Mouse (Mus musculus) bone marrow macrophage, adult 2 months (primary cell): Measurements from ENCODE around the gene Slc16a1. TPM values are rescaled to one million over a fixed set of nuclear protein-coding genes. Genes with fewer than 3 reads are reported as not detected.

Experiments used
- H3K27ac ChIP-seq: 2 replicates; pipeline ENCODE4 v1.5.1; 2012; ENCODE audit warnings: low read depth, low read length; ENCODE audit not compliant: insufficient read depth
- H3K4me1 ChIP-seq: 2 replicates; pipeline ENCODE4 v1.6.1; 2012; ENCODE audit warnings: low read length; ENCODE audit not compliant: control insufficient read depth, insufficient read depth
- H3K4me3 ChIP-seq: 2 replicates; pipeline ENCODE4 v1.5.1; 2012; ENCODE audit warnings: mild to moderate bottlenecking, low read length, moderate library complexity; ENCODE audit not compliant: insufficient read depth
- CTCF ChIP-seq: IDR thresholded peaks from 2 replicates; pipeline ENCODE4 v1.5.1; 2012; ENCODE audit warnings: low read depth, mild to moderate bottlenecking, low read length, moderate library complexity
- POLR2A ChIP-seq: IDR thresholded peaks from 2 replicates; pipeline ENCODE4 v1.6.1; 2012; ENCODE audit warnings: mild to moderate bottlenecking, low read depth, low read length, borderline replicate concordance
- polyA plus RNA-seq: library from polyadenylated mRNA; stranded (reverse); fragments of >200 nt; gene quantifications from 2 replicates; pipeline ENCODE4 v1.2.4, GENCODE M21; 2012; ENCODE audit not compliant: missing spikeins, insufficient read depth, insufficient read length

Slc16a1 gene
- polyA plus RNA-seq, 1 experiment = 2.9 TPM

- H3K27ac ChIP-seq = peak overlapping the region; percentile 5; the same call in 1 of the 2 replicates
- H3K4me3 ChIP-seq = peak overlapping the region; percentile 90
- no peak for TF ChIP-seq CTCF
- no peak for TF ChIP-seq POLR2A
- H3K4me1 ChIP-seq = peaks cover 17% of the 10 kb centered on the region
Measured at GRCm38 (mm10) chr3:104638932-104639748, 672 bp downstream of the Slc16a1 start.

DNA sequence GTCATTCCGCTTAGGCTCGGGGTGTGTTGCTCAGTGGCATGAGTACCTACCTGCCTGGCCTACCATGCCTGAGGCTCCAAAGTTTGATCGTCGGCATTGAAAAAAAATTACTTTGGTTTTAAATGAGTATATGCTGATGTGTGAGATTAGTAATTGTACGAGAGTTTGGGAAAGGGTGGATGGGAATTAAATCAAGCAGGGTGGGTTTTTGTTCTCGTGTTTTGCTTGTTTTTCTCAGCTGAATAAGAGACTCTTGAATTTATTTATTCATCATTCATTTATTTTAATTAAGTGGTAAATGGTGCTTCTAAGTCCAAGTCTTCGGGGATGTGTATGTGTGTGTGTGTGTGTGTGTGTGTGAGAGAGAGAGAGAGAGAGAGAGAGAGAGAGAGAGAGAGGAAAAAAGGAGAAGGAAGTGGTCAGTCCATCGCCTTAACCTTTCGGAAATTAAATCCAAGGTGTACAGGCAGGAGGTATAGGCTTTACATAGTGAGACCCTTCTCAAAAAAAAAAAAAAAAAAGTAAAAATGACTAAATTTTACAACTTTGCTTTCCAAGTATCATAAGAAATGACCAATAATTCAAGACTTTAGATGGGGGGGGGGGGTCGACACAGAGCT, 1.4 kb downstream of the Slc16a1 start:
- Histone ChIP-seq H3K4me3 (peak overlapping the region; percentile 90), H3K4me1 (peaks cover 18% of the 10 kb centered on the region), H3K27ac (no peak overlapping the region)
- no peak for TF ChIP-seq CTCF
- no peak for TF ChIP-seq POLR2A

DNA sequence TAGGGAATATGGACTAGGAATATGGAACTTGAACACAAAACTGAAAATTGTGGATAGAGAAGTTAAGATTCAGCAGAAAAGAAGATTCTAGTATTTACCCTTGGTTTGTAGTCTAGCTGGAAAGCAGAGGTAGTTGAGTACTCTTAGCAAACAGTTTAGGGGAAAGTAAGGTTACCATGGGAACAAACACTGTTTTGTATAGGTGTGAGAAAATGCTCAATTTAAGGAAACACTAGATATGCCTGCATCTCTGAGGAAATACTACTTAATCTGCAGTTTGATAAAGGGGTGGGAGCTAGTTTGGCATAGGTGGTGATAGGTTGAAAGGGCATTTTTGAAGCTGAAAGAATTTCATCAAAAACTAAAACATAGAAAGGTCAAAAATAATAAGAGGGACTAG, 2.4 kb downstream of the Slc16a1 start:
- no peak for TF ChIP-seq POLR2A
- TF ChIP-seq CTCF = no peak
- Histone ChIP-seq H3K27ac (no peak overlapping the region), H3K4me3 (no peak overlapping the region), H3K4me1 (peaks cover 20% of the 10 kb centered on the region)

DNA sequence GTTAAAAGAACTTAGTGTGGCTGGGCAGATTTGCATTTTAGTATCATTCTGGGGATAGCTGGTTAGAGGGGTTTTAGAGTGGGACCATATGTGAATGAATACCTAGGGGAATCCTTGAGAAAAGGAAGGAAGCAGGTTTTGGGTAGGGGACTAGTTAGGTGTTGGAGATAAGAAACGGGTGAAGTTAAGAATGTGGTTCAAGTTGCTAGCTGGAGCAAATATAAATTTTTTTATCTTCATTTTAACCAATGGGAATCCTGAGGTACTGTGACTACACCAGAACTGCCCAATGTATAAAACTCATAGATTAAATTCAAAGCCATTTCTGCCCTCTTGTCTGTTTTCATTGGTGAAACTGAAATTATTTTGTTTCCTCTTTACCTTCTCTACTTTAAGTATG, 2.8 kb downstream of the Slc16a1 start:
- H3K4me1 ChIP-seq = peaks cover 22% of the 10 kb centered on the region
- TF ChIP-seq CTCF (no peak), POLR2A (no peak)
- H3K4me3 ChIP-seq = no peak overlapping the region
- H3K27ac ChIP-seq = no peak overlapping the region

DNA sequence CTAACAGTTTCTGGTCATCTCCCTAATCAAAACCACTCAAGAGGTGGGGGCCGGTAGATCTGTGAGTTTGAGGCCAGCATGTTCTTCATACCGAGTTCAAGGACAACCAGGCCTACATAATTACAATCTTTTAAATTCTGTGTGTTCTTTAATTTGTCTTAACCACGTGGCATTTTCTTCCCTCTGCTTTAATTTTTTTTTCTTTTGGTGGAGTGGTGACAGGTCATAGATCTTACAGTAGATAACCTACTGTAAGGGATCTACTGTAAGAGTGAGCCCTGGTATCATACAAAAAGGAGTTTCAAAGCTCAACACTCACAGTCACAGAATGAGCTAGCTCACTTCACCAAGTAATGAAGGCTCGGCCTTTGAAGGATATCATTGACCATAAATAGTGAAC, 4.6 kb downstream of the Slc16a1 start:
- no peak for TF ChIP-seq POLR2A
- no peak for TF ChIP-seq CTCF
- Histone ChIP-seq H3K27ac (no peak overlapping the region), H3K4me3 (no peak overlapping the region), H3K4me1 (peaks cover 16% of the 10 kb centered on the region)

GRCm38 (mm10) chr3:104643810-104644270, 5.4 kb downstream of the Slc16a1 start:
- TF ChIP-seq POLR2A (no peak), CTCF (0 out of 2 replicates have a peak, but pooled peaks have one; percentile 10)
- H3K27ac ChIP-seq = no peak overlapping the region
- peaks cover 23% of the 10 kb centered on the region for H3K4me1 ChIP-seq
- H3K4me3 ChIP-seq = no peak overlapping the region

GRCm38 (mm10) chr3:104644371-104644770, 5.9 kb downstream of the Slc16a1 start:
- no peak overlapping the region for H3K27ac ChIP-seq
- H3K4me1 ChIP-seq = peaks cover 28% of the 10 kb centered on the region

GRCm38 (mm10) chr3:104654219-104654618, 15.8 kb downstream of the Slc16a1 start:
- Histone ChIP-seq H3K4me3 (no peak overlapping the region), H3K4me1 (peaks cover 3% of the 10 kb centered on the region), H3K27ac (no peak overlapping the region)
- TF ChIP-seq POLR2A (no peak), CTCF (no peak)

More at GRCm38 (mm10) chr3:104644371-104644770, 5.9 kb downstream of the Slc16a1 start:
- no peak for TF ChIP-seq CTCF
- no peak overlapping the region for H3K4me3 ChIP-seq

GRCm38 (mm10) chr3:104654921-104655320, 16.5 kb downstream of the Slc16a1 start:
- Histone ChIP-seq H3K27ac (no peak overlapping the region), H3K4me3 (no peak overlapping the region), H3K4me1 (no peaks in the 10 kb centered on the region)
- TF ChIP-seq POLR2A (no peak), CTCF (no peak)

GRCm38 (mm10) chr3:104658706-104659105, 20.2 kb downstream of the Slc16a1 start:
- no peaks in the 10 kb centered on the region for H3K4me1 ChIP-seq
- TF ChIP-seq CTCF (no peak), POLR2A (no peak)
- no peak overlapping the region for H3K4me3 ChIP-seq
- H3K27ac ChIP-seq = no peak overlapping the region
